Mouse (Mus musculus): Measurements from ENCODE around the gene 3110009E18Rik. TPM values are rescaled to one million over a fixed set of nuclear protein-coding genes. Genes with fewer than 3 reads are reported as not detected.

Gene 3110009E18Rik
- polyA plus RNA-seq, 1 experiment from 2014 or later, result 11.1 TPM

- Histone ChIP-seq H3K27ac (replicated peaks in 1 of 2; ENCODE audit: control insufficient read depth in 1 of 2, insufficient read depth in 1 of 2, low read depth in 2 of 2, low read length in 2 of 2) (no peak overlapping the region), H3K36me3 (ENCODE audit: control insufficient read depth, insufficient read depth, low read length) (no peaks in the 10 kb centered on the region), H3K9me3 (ENCODE audit: control insufficient read depth, low read length) (no peaks in the 10 kb centered on the region), H3K9ac (ENCODE audit: low read length) (no peak overlapping the region), H3K4me1 (ENCODE audit: control insufficient read depth in 2 of 2, insufficient read depth in 2 of 2, low read length in 2 of 2) (peaks cover 8 to 12% of the 10 kb centered on the region in 2 experiments), H3K27me3 (ENCODE audit: control insufficient read depth, insufficient read depth, low read length) (no peaks in the 10 kb centered on the region), H3K4me2 (ENCODE audit: low read length) (no peak overlapping the region), H3K4me3 (ENCODE audit: control insufficient read depth in 1 of 2, insufficient read depth in 1 of 2, low read depth in 1 of 2, low read length in 2 of 2) (no peak overlapping the region)
- ATAC-seq (ENCODE audit: insufficient number of reproducible peaks, insufficient read depth, low FRiP score, low read depth), result no peak
- 50% methylated on average over 5 of the region's 5 CpGs for WGBS
Measured at GRCm38 (mm10) chr1:120171819-120172521, 51.0 kb downstream of the 3110009E18Rik start.

- WGBS, result 77% methylated on average over 4 of the region's 4 CpGs
- no peak for ATAC-seq (ENCODE audit: insufficient number of reproducible peaks, insufficient read depth, low FRiP score, low read depth)
Measured at GRCm38 (mm10) chr1:120174991-120175390, 54.0 kb downstream of the 3110009E18Rik start.

DNA sequence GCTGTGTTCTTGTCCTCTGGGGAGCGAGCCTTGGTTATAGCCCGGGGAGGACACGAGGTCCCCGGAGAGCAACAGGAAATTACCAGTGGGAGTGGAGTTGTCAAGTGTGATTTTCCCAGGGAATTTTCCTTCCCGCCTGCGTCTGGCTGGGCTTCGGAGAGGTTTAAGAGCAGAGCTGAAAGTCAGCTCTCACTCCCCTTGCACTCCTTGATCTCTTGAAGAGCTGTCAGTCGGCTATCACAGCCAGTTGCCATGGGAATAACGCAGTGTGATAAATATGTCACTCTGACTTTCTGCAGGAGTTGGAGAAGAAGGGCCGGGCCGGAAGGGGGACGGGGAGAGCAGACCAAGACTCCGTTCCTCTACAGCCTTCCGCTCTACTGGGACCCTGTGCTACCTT lies 55.3 kb downstream of the 3110009E18Rik start:
- Histone ChIP-seq H3K4me2 (ENCODE audit: low read length) (peak overlapping the region; percentile 50), H3K9ac (ENCODE audit: low read length) (0 out of 2 replicates have a peak overlapping the region, but pooled peaks have one; percentile 2), H3K27me3 (ENCODE audit: control insufficient read depth, insufficient read depth, low read length) (no peaks in the 10 kb centered on the region), H3K9me3 (ENCODE audit: control insufficient read depth, low read length) (no peaks in the 10 kb centered on the region), H3K4me1 (ENCODE audit: control insufficient read depth in 2 of 2, insufficient read depth in 2 of 2, low read length in 2 of 2) (peaks cover 8 to 12% of the 10 kb centered on the region in 2 experiments), H3K4me3 (ENCODE audit: control insufficient read depth in 1 of 2, insufficient read depth in 1 of 2, low read depth in 1 of 2, low read length in 2 of 2) (no peak overlapping the region), H3K27ac (replicated peaks in 1 of 2; ENCODE audit: control insufficient read depth in 1 of 2, insufficient read depth in 1 of 2, low read depth in 2 of 2, low read length in 2 of 2) (no peak overlapping the region), H3K36me3 (ENCODE audit: control insufficient read depth, insufficient read depth, low read length) (no peaks in the 10 kb centered on the region)
- ATAC-seq (ENCODE audit: insufficient number of reproducible peaks, insufficient read depth, low FRiP score, low read depth), result peak; percentile 64
- WGBS, result 3% methylated on average over 14 of the region's 14 CpGs

More at GRCm38 (mm10) chr1:120174991-120175390, 54.0 kb downstream of the 3110009E18Rik start:
- Histone ChIP-seq H3K9ac (ENCODE audit: low read length) (no peak overlapping the region), H3K4me3 (ENCODE audit: control insufficient read depth in 1 of 2, insufficient read depth in 1 of 2, low read depth in 1 of 2, low read length in 2 of 2) (no peak overlapping the region), H3K4me2 (ENCODE audit: low read length) (no peak overlapping the region), H3K27me3 (ENCODE audit: control insufficient read depth, insufficient read depth, low read length) (no peaks in the 10 kb centered on the region), H3K4me1 (ENCODE audit: control insufficient read depth in 2 of 2, insufficient read depth in 2 of 2, low read length in 2 of 2) (peaks cover 8 to 12% of the 10 kb centered on the region in 2 experiments), H3K27ac (replicated peaks in 1 of 2; ENCODE audit: control insufficient read depth in 1 of 2, insufficient read depth in 1 of 2, low read depth in 2 of 2, low read length in 2 of 2) (no peak overlapping the region), H3K9me3 (ENCODE audit: control insufficient read depth, low read length) (no peaks in the 10 kb centered on the region), H3K36me3 (ENCODE audit: control insufficient read depth, insufficient read depth, low read length) (no peaks in the 10 kb centered on the region)

DNA sequence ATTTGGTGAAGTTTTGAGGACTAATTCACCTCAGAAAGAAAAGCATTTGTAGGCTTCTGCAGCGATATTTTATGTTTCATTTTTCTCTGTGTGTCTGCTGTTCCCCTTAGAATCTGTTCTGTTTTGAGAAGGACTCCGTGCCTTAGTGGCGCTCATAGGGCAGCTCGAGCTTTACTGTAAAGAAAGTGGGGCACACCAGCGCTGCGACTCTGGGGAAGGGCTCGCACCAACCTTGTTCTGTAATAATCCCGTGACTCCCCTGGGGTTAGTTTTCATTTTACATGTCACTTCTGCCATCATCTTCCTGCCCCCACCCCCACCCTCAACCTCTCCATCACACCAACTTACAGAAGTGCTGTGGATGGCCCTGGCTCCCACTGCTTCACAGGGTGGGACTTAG lies 56.2 kb downstream of the 3110009E18Rik start:
- no peak overlapping the region for H3K4me3 ChIP-seq (ENCODE audit: control insufficient read depth in 1 of 2, insufficient read depth in 1 of 2, low read depth in 1 of 2, low read length in 2 of 2)
- ATAC-seq (ENCODE audit: insufficient number of reproducible peaks, insufficient read depth, low FRiP score, low read depth), result no peak
- no peaks in the 10 kb centered on the region for H3K27me3 ChIP-seq (ENCODE audit: control insufficient read depth, insufficient read depth, low read length)
- H3K9ac ChIP-seq (ENCODE audit: low read length), result no peak overlapping the region
- H3K4me1 ChIP-seq (ENCODE audit: control insufficient read depth in 2 of 2, insufficient read depth in 2 of 2, low read length in 2 of 2), result peaks cover 8 to 12% of the 10 kb centered on the region in 2 experiments
- WGBS, result 94% methylated on average over 8 of the region's 8 CpGs
- H3K4me2 ChIP-seq (ENCODE audit: low read length), result no peak overlapping the region
- H3K36me3 ChIP-seq (ENCODE audit: control insufficient read depth, insufficient read depth, low read length), result no peaks in the 10 kb centered on the region
- H3K9me3 ChIP-seq (ENCODE audit: control insufficient read depth, low read length), result no peaks in the 10 kb centered on the region
- no peak overlapping the region for H3K27ac ChIP-seq (replicated peaks in 1 of 2; ENCODE audit: control insufficient read depth in 1 of 2, insufficient read depth in 1 of 2, low read depth in 2 of 2, low read length in 2 of 2)

GRCm38 (mm10) chr1:120186204-120186603 lies 65.2 kb downstream of the 3110009E18Rik start:
- Histone ChIP-seq H3K27me3 (ENCODE audit: control insufficient read depth, insufficient read depth, low read length) (no peaks in the 10 kb centered on the region), H3K4me3 (ENCODE audit: control insufficient read depth in 1 of 2, insufficient read depth in 1 of 2, low read depth in 1 of 2, low read length in 2 of 2) (no peak overlapping the region), H3K4me1 (ENCODE audit: control insufficient read depth in 2 of 2, insufficient read depth in 2 of 2, low read length in 2 of 2) (no peaks in the 10 kb centered on the region), H3K27ac (replicated peaks in 1 of 2; ENCODE audit: control insufficient read depth in 1 of 2, insufficient read depth in 1 of 2, low read depth in 2 of 2, low read length in 2 of 2) (no peak overlapping the region), H3K9ac (ENCODE audit: low read length) (no peak overlapping the region), H3K9me3 (ENCODE audit: control insufficient read depth, low read length) (no peaks in the 10 kb centered on the region), H3K36me3 (ENCODE audit: control insufficient read depth, insufficient read depth, low read length) (no peaks in the 10 kb centered on the region), H3K4me2 (ENCODE audit: low read length) (no peak overlapping the region)
- 49% methylated on average over 6 of the region's 6 CpGs for WGBS
- ATAC-seq (ENCODE audit: insufficient number of reproducible peaks, insufficient read depth, low FRiP score, low read depth), result no peak

- Histone ChIP-seq H3K9ac (ENCODE audit: low read length) (no peak overlapping the region), H3K4me3 (ENCODE audit: control insufficient read depth in 1 of 2, insufficient read depth in 1 of 2, low read depth in 1 of 2, low read length in 2 of 2) (no peak overlapping the region), H3K4me1 (ENCODE audit: control insufficient read depth in 2 of 2, insufficient read depth in 2 of 2, low read length in 2 of 2) (no peaks in the 10 kb centered on the region), H3K27ac (replicated peaks in 1 of 2; ENCODE audit: control insufficient read depth in 1 of 2, insufficient read depth in 1 of 2, low read depth in 2 of 2, low read length in 2 of 2) (no peak overlapping the region), H3K36me3 (ENCODE audit: control insufficient read depth, insufficient read depth, low read length) (no peaks in the 10 kb centered on the region), H3K9me3 (ENCODE audit: control insufficient read depth, low read length) (no peaks in the 10 kb centered on the region), H3K4me2 (ENCODE audit: low read length) (no peak overlapping the region), H3K27me3 (ENCODE audit: control insufficient read depth, insufficient read depth, low read length) (no peaks in the 10 kb centered on the region)
- WGBS, result 55% methylated on average over 9 of the region's 9 CpGs
- ATAC-seq (ENCODE audit: insufficient number of reproducible peaks, insufficient read depth, low FRiP score, low read depth), result no peak
Measured at GRCm38 (mm10) chr1:120186655-120187054, 65.7 kb downstream of the 3110009E18Rik start.

GRCm38 (mm10) chr1:120187059-120187458 lies 66.1 kb downstream of the 3110009E18Rik start:
- no peaks in the 10 kb centered on the region for H3K36me3 ChIP-seq (ENCODE audit: control insufficient read depth, insufficient read depth, low read length)
- no peaks in the 10 kb centered on the region for H3K4me1 ChIP-seq (ENCODE audit: control insufficient read depth in 2 of 2, insufficient read depth in 2 of 2, low read length in 2 of 2)
- 71% methylated on average over 7 of the region's 7 CpGs for WGBS
- H3K27ac ChIP-seq (replicated peaks in 1 of 2; ENCODE audit: control insufficient read depth in 1 of 2, insufficient read depth in 1 of 2, low read depth in 2 of 2, low read length in 2 of 2), result no peak overlapping the region
- H3K9ac ChIP-seq (ENCODE audit: low read length), result no peak overlapping the region
- H3K27me3 ChIP-seq (ENCODE audit: control insufficient read depth, insufficient read depth, low read length), result no peaks in the 10 kb centered on the region
- H3K4me2 ChIP-seq (ENCODE audit: low read length), result no peak overlapping the region
- no peak for ATAC-seq (ENCODE audit: insufficient number of reproducible peaks, insufficient read depth, low FRiP score, low read depth)
- no peak overlapping the region for H3K4me3 ChIP-seq (ENCODE audit: control insufficient read depth in 1 of 2, insufficient read depth in 1 of 2, low read depth in 1 of 2, low read length in 2 of 2)
- no peaks in the 10 kb centered on the region for H3K9me3 ChIP-seq (ENCODE audit: control insufficient read depth, low read length)

- Histone ChIP-seq H3K4me1 (ENCODE audit: control insufficient read depth in 2 of 2, insufficient read depth in 2 of 2, low read length in 2 of 2) (no peaks in the 10 kb centered on the region), H3K9me3 (ENCODE audit: control insufficient read depth, low read length) (no peaks in the 10 kb centered on the region), H3K9ac (ENCODE audit: low read length) (no peak overlapping the region), H3K27me3 (ENCODE audit: control insufficient read depth, insufficient read depth, low read length) (no peaks in the 10 kb centered on the region), H3K27ac (replicated peaks in 1 of 2; ENCODE audit: control insufficient read depth in 1 of 2, insufficient read depth in 1 of 2, low read depth in 2 of 2, low read length in 2 of 2) (no peak overlapping the region), H3K4me2 (ENCODE audit: low read length) (no peak overlapping the region), H3K4me3 (ENCODE audit: control insufficient read depth in 1 of 2, insufficient read depth in 1 of 2, low read depth in 1 of 2, low read length in 2 of 2) (no peak overlapping the region), H3K36me3 (ENCODE audit: control insufficient read depth, insufficient read depth, low read length) (no peaks in the 10 kb centered on the region)
- 88% methylated on average over 6 of the region's 6 CpGs for WGBS
- no peak for ATAC-seq (ENCODE audit: insufficient number of reproducible peaks, insufficient read depth, low FRiP score, low read depth)
Measured at GRCm38 (mm10) chr1:120189206-120189605, 68.2 kb downstream of the 3110009E18Rik start.

Data from heart, embryonic 14.5 days (tissue).